Mouse (Mus musculus): ENCODE data around the gene Pik3r1. TPM values are rescaled to one million over a fixed set of nuclear protein-coding genes. Genes with fewer than 3 reads are reported as not detected.

Pik3r1 gene
- total and polyA plus RNA-seq, 2 experiments from 2014 or later: 16.3 to 31.6 TPM

GRCm38 (mm10) chr13:101707226-101707625 is 60.8 kb downstream of the Pik3r1 start:
- WGBS: 88% methylated on average over 9 of the region's 9 CpGs
- DNase-seq (ENCODE audit: low spot score) (no peak), ATAC-seq (ENCODE audit: insufficient read depth, low read depth) (no peak)
- TF ChIP-seq EP300 (IDR thresholded peaks at IDR 0.05; ENCODE audit: low read depth) (no peak), CTCF (IDR thresholded peaks at IDR 0.05; ENCODE audit: low read depth) (no peak)
- Histone ChIP-seq H3K27me3 (ENCODE audit: control insufficient read depth, insufficient read depth, low read length) (no peaks in the 10 kb centered on the region), H3K9me3 (replicated peaks; ENCODE audit: control insufficient read depth, low read length) (no peaks in the 10 kb centered on the region), H3K4me3 (ENCODE audit: low read depth, low read length) (no peak overlapping the region), H3K27ac (ENCODE audit: low read depth) (no peak overlapping the region), H3K4me2 (ENCODE audit: low read depth, low read length) (no peak overlapping the region), H3K36me3 (replicated peaks; ENCODE audit: control insufficient read depth, insufficient read depth, low read length) (peaks cover 52% of the 10 kb centered on the region), H3K9ac (replicated peaks; ENCODE audit: low read depth, low read length) (no peak overlapping the region), H3K4me1 (ENCODE audit: control insufficient read depth, insufficient read depth) (0 out of 2 replicates have a peak, but pooled peaks cover 8% of the 10 kb centered on the region)

GRCm38 (mm10) chr13:101706426-101706825 is 61.6 kb downstream of the Pik3r1 start:
- no peaks in the 10 kb centered on the region for H3K4me1 ChIP-seq (ENCODE audit: control insufficient read depth, insufficient read depth)
- ATAC-seq (ENCODE audit: insufficient read depth, low read depth): no peak
- no peak for DNase-seq (ENCODE audit: low spot score)
- H3K4me2 ChIP-seq (ENCODE audit: low read depth, low read length): no peak overlapping the region
- H3K9ac ChIP-seq (replicated peaks; ENCODE audit: low read depth, low read length): no peak overlapping the region
- no peak for TF ChIP-seq CTCF (IDR thresholded peaks at IDR 0.05; ENCODE audit: low read depth)
- no peak for TF ChIP-seq EP300 (IDR thresholded peaks at IDR 0.05; ENCODE audit: low read depth)
- peaks cover 60% of the 10 kb centered on the region for H3K36me3 ChIP-seq (replicated peaks; ENCODE audit: control insufficient read depth, insufficient read depth, low read length)
- H3K27me3 ChIP-seq (ENCODE audit: control insufficient read depth, insufficient read depth, low read length): no peaks in the 10 kb centered on the region
- no peak overlapping the region for H3K4me3 ChIP-seq (ENCODE audit: low read depth, low read length)
- WGBS: 84% methylated on average over 7 of the region's 7 CpGs
- no peaks in the 10 kb centered on the region for H3K9me3 ChIP-seq (replicated peaks; ENCODE audit: control insufficient read depth, low read length)
- H3K27ac ChIP-seq (ENCODE audit: low read depth): no peak overlapping the region

DNA sequence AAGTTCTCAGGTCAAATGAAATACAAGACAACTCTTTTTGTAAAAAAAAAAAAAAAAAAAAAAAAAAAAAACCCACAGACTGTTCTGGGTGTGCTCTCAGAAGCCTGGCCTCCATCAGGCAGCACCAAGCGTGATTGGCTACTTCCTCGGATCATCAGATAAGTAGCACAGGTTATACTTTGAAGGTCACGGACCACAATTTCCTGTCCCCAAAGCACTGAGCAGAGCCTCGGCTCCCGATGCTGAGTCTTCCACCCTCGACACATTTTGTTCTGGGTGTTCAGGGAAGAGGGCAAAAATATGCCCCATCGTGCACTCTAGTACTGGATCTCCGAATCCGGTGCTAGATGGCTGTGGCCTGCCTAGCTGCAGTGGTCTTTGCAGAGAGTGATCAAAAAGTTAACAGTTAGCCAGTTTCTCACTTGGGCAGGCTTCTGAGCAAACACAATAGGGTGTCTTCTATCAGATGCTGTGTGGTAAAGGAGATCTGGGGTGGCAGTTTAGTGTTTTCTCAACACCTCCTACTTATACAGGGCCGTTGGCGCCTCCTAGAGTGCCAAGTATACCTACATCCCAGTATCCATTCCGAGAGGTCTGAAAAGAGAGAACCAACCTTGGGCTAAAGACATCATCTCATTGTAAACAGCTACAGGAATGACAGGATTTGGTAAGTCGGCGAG is 65.8 kb downstream of the Pik3r1 start:
- no peaks in the 10 kb centered on the region for H3K4me1 ChIP-seq (ENCODE audit: control insufficient read depth, insufficient read depth)
- WGBS: 77% methylated on average over 14 of the region's 14 CpGs
- H3K4me2 ChIP-seq (ENCODE audit: low read depth, low read length): no peak overlapping the region
- peaks cover 70% of the 10 kb centered on the region for H3K36me3 ChIP-seq (replicated peaks; ENCODE audit: control insufficient read depth, insufficient read depth, low read length)
- H3K27ac ChIP-seq (ENCODE audit: low read depth): no peak overlapping the region; the same call in 1 of the 2 replicates
- no peak overlapping the region for H3K4me3 ChIP-seq (ENCODE audit: low read depth, low read length)
- no peak for TF ChIP-seq CTCF (IDR thresholded peaks at IDR 0.05; ENCODE audit: low read depth)
- TF ChIP-seq EP300 (IDR thresholded peaks at IDR 0.05; ENCODE audit: low read depth): no peak
- no peaks in the 10 kb centered on the region for H3K27me3 ChIP-seq (ENCODE audit: control insufficient read depth, insufficient read depth, low read length)
- DNase-seq (ENCODE audit: low spot score): no peak
- H3K9ac ChIP-seq (replicated peaks; ENCODE audit: low read depth, low read length): no peak overlapping the region
- ATAC-seq (ENCODE audit: insufficient read depth, low read depth): no peak
- no peaks in the 10 kb centered on the region for H3K9me3 ChIP-seq (replicated peaks; ENCODE audit: control insufficient read depth, low read length)

GRCm38 (mm10) chr13:101701632-101702031 is 66.4 kb downstream of the Pik3r1 start:
- ATAC-seq (ENCODE audit: insufficient read depth, low read depth): no peak
- Histone ChIP-seq H3K9ac (replicated peaks; ENCODE audit: low read depth, low read length) (no peak overlapping the region), H3K4me3 (ENCODE audit: low read depth, low read length) (no peak overlapping the region), H3K4me2 (ENCODE audit: low read depth, low read length) (no peak overlapping the region), H3K27me3 (ENCODE audit: control insufficient read depth, insufficient read depth, low read length) (no peaks in the 10 kb centered on the region), H3K36me3 (replicated peaks; ENCODE audit: control insufficient read depth, insufficient read depth, low read length) (peaks cover 64% of the 10 kb centered on the region), H3K4me1 (ENCODE audit: control insufficient read depth, insufficient read depth) (no peaks in the 10 kb centered on the region), H3K9me3 (replicated peaks; ENCODE audit: control insufficient read depth, low read length) (no peaks in the 10 kb centered on the region), H3K27ac (ENCODE audit: low read depth) (no peak overlapping the region)
- DNase-seq (ENCODE audit: low spot score): no peak
- no peak for TF ChIP-seq EP300 (IDR thresholded peaks at IDR 0.05; ENCODE audit: low read depth)
- TF ChIP-seq CTCF (IDR thresholded peaks at IDR 0.05; ENCODE audit: low read depth): no peak
- 88% methylated on average over 8 of the region's 8 CpGs for WGBS

GRCm38 (mm10) chr13:101699742-101700141 is 68.3 kb downstream of the Pik3r1 start:
- Histone ChIP-seq H3K27ac (ENCODE audit: low read depth) (no peak overlapping the region), H3K36me3 (replicated peaks; ENCODE audit: control insufficient read depth, insufficient read depth, low read length) (peaks cover 47% of the 10 kb centered on the region)
- 76% methylated on average over 5 of the region's 5 CpGs for WGBS

More at GRCm38 (mm10) chr13:101699742-101700141, 68.3 kb downstream of the Pik3r1 start:
- 0 out of 2 replicates have a peak, but pooled peaks cover 10% of the 10 kb centered on the region for H3K4me1 ChIP-seq (ENCODE audit: control insufficient read depth, insufficient read depth)
- no peak overlapping the region for H3K9ac ChIP-seq (replicated peaks; ENCODE audit: low read depth, low read length)
- H3K4me2 ChIP-seq (ENCODE audit: low read depth, low read length): no peak overlapping the region
- ATAC-seq (ENCODE audit: insufficient read depth, low read depth): no peak
- peak; percentile 3 for DNase-seq (ENCODE audit: low spot score)
- no peaks in the 10 kb centered on the region for H3K27me3 ChIP-seq (ENCODE audit: control insufficient read depth, insufficient read depth, low read length)
- no peak overlapping the region for H3K4me3 ChIP-seq (ENCODE audit: low read depth, low read length)
- H3K9me3 ChIP-seq (replicated peaks; ENCODE audit: control insufficient read depth, low read length): no peaks in the 10 kb centered on the region
- TF ChIP-seq EP300 (IDR thresholded peaks at IDR 0.05; ENCODE audit: low read depth) (no peak), CTCF (IDR thresholded peaks at IDR 0.05; ENCODE audit: low read depth) (no peak)

Measured in heart, postnatal 0 days (tissue).